Mouse (Mus musculus) ES-CJ7 (cell line): Measurements from ENCODE around the gene Nfya.

Experiments used
- DNase-seq: peaks from one replicate; pipeline ENCODE4 v3.0.0; 2011; ENCODE audit warnings: low read depth, low spot score

Gene Nfya

GRCm38 (mm10) chr17:48346231-48346630, 63.5 kb downstream of the Nfya start, which contains the start of gene Trem2:
Gene Trem2 (plus strand): TSS chr17:48346401.
- no peak for DNase-seq

GRCm38 (mm10) chr17:48345824-48346223, 63.9 kb downstream of the Nfya start:
- no peak for DNase-seq

GRCm38 (mm10) chr17:48343065-48343464, 66.6 kb downstream of the Nfya start:
- no peak for DNase-seq

- DNase-seq: no peak
Measured at GRCm38 (mm10) chr17:48341947-48342346, 67.8 kb downstream of the Nfya start.

- DNase-seq: no peak
Measured at GRCm38 (mm10) chr17:48340267-48340666, 69.4 kb downstream of the Nfya start.
